Mouse (Mus musculus): ENCODE data around the gene Olfr731.

Olfr731 gene

DNA sequence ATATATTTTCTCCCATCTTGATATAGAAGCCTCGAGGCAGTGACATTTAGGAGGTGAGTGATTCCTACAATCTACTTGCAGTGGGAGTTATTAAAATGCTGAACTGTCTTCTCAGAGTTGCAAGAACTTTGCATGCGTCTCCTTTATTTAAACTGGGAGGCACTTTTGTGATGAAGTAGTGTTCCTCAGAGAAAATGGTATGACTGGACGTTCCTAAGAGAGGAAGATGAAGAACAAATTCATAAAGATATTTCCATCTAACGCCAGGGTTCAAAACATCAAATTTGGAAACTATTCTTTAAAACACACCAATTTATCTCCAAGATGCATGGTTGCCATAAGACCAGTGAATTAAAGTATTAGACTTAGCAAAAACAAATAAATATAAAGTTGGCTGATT lies at the start of gene Olfr731:
Olfr731 (minus strand) TSS at position 101 of the 400 bp plus-strand sequence.
- no peak for TF ChIP-seq GATA4 (IDR thresholded peaks at IDR 0.05; ENCODE audit: insufficient replicate concordance, low read length)

DNA sequence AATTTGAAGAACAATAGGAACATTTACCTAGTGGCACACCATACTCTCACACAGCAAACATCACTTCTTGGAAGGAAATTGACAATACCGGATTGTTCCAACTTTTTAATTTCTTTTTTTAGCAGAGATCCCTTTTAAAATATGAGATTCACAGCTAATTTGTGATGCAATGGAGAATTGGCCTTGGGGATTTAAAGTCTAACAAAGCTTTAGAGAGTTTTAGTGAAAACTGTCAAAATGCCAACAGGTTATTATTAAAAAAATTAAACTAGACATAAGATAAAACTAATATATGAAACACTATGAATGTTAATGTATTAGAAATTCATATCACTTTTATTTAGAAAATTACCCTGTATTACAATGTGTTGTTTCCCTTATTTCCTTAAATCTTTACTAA lies 42.4 kb upstream of the Olfr731 start, which contains the start of gene Olfr732:
Olfr732 (minus strand) TSS at position 101 of the 400 bp plus-strand sequence.
- no peak for TF ChIP-seq GATA4 (IDR thresholded peaks at IDR 0.05; ENCODE audit: insufficient replicate concordance, low read length)

GRCm38 (mm10) chr14:50188098-50188497 lies 53.6 kb downstream of the Olfr731 start, which contains the start of gene Olfr730:
Gene Olfr730, minus strand, starts transcription at chr14:50188198.
- TF ChIP-seq GATA4 (IDR thresholded peaks at IDR 0.05; ENCODE audit: insufficient replicate concordance, low read length): no peak
